Mouse (Mus musculus) stomach, postnatal 0 days (tissue): ENCODE data around the gene Zfp988. TPM values are rescaled to one million over a fixed set of nuclear protein-coding genes. Genes with fewer than 3 reads are reported as not detected.
"Not testable (repeated sequence)": the region's sequence is repeated elsewhere in the genome, so short reads cannot be mapped to it uniquely, and the experiment has no call there.

Experiments
- ATAC-seq: fragments of 200-750 bp; cut with Nextera tagmentation; 2 replicates; pipeline ENCODE4 v1.8.0; 2017; ENCODE audit not compliant: low FRiP score, low TSS enrichment
- DNase-seq: peaks from one replicate; pipeline ENCODE4 v3.0.0-alpha.2; 2016; ENCODE audit warnings: low spot score
- H3K27ac ChIP-seq: fragments of 300-500 bp; sonication (generic); replicated peaks from 2 replicates; pipeline ENCODE4 v1.5.1; 2014; ENCODE audit warnings: mild to moderate bottlenecking, control low read depth
- H3K27me3 ChIP-seq: fragments of 300-500 bp; sonication (generic); 2 replicates; pipeline ENCODE4 v1.6.1; 2014; ENCODE audit warnings: low read length; ENCODE audit not compliant: control insufficient read depth, insufficient read depth
- H3K36me3 ChIP-seq: fragments of 300-500 bp; sonication (generic); 2 replicates; pipeline ENCODE4 v1.6.1; 2014; ENCODE audit warnings: low read length, mixed read lengths; ENCODE audit not compliant: control insufficient read depth, insufficient read depth
- H3K4me1 ChIP-seq: fragments of 300-500 bp; sonication (generic); replicated peaks from 2 replicates; pipeline ENCODE4 v1.6.1; 2014; ENCODE audit warnings: antibody characterized with exemption; ENCODE audit not compliant: control insufficient read depth, insufficient read depth
- H3K4me2 ChIP-seq: fragments of 300-500 bp; sonication (generic); replicated peaks from 2 replicates; pipeline ENCODE4 v1.6.1; 2014; ENCODE audit warnings: low read depth, mild to moderate bottlenecking, control low read depth, moderate library complexity
- H3K4me3 ChIP-seq: fragments of 300-500 bp; sonication (generic); 2 replicates; pipeline ENCODE4 v1.5.1; 2014; ENCODE audit warnings: low read depth, low read length, control low read depth
- H3K9ac ChIP-seq: fragments of 300-500 bp; sonication (generic); 2 replicates; pipeline ENCODE4 v1.6.1; 2014; ENCODE audit warnings: mild to moderate bottlenecking, low read length, control low read depth, mixed read lengths
- H3K9me3 ChIP-seq: fragments of 300-500 bp; sonication (generic); 2 replicates; pipeline ENCODE4 v1.6.1; 2016; ENCODE audit warnings: low read length; ENCODE audit not compliant: control insufficient read depth
- WGBS: fragments of 180-500 bp; shearing (Covaris S2); extraction: QIAGEN DNeasy Blood & Tissue Kit; methylation state at CpG from one replicate; pipeline ENCODE4 v1.1.7; 2014; 5-methylcytosine and 5-hydroxymethylcytosine counted together
- polyA plus RNA-seq: library from polyadenylated mRNA; unstranded; fragments of >200 nt; fragmentation: Nextera tagmentation; extraction: Ambion mirVana; gene quantifications from 2 replicates; pipeline ENCODE4 v1.2.1, GENCODE M21; 2015

The Zfp988 gene
- polyA plus RNA-seq, 1 experiment from 2014 or later, result 0.16 TPM

DNA sequence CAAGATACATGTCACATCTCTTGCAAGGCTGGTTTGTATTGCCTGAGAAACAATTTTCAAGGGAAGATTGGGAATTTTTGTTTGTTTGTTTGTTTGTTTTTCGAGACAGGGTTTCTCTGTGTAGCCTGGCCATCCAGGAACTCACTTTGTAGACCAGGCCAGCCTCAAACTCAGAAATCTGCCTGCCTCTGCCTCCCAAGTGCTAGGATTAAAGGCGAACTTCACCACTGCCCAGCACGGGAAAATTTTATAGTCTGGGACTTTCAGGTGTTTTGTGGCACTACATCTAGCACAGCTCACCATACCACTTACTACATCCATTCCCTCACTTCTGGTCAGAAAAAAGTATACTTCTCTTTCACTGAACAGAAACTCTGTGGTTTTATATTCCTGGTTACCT lies 50.6 kb downstream of the Zfp988 start:
- H3K4me3 ChIP-seq, H3K4me1 ChIP-seq, H3K36me3 ChIP-seq, H3K9ac ChIP-seq, H3K27me3 ChIP-seq, H3K9me3 ChIP-seq, ATAC-seq, H3K4me2 ChIP-seq, DNase-seq, H3K27ac ChIP-seq: not testable (repeated sequence)
- no CpG with 5 or more reads among the region's 3 CpGs for WGBS

DNA sequence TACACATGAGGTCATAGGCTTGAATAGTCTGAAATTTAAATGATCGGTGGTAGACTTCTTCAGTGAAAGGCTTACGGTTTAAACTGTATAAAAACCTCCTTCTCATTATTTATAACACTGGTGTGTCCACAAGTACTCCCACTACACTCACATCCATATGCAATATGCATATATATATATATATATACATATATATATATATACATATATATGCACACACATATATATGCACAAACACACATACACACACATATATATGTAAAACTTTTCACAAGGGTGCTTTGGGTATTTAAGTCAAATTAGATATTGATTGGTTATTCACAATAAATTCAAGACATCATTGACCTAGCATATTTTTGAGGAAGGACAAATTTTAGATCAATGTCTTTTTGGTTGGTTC lies 51.7 kb downstream of the Zfp988 start:
- not testable (repeated sequence) for ATAC-seq, H3K4me1 ChIP-seq
- no CpG with 5 or more reads among the region's 2 CpGs for WGBS

DNA sequence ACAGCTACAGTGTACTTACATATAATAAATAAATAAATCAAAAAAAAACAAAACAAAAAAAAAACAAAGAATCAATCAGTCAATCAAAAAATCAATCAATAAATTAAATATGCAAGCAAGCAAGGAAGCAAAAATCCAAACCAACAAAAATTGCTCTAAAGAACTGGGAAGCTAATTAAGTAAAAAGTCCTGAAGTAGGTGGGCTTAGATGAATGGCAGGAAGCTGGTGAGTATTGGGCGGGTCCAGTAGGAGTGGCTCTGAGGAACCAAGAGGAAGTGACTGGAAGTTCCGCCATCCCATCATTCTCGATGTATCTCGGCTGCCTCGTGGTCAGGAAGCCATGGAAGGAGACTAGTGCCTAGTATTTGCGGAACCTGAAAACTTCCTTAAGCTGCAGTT lies 55.5 kb downstream of the Zfp988 start, which contains the start of gene Zfp978:
Gene Zfp978, plus strand, starts transcription at position 301 of the 400 bp plus-strand sequence.
- H3K36me3 ChIP-seq, DNase-seq, H3K4me2 ChIP-seq, ATAC-seq, H3K4me3 ChIP-seq, H3K9me3 ChIP-seq, H3K4me1 ChIP-seq, H3K27ac ChIP-seq, H3K9ac ChIP-seq, H3K27me3 ChIP-seq: not testable (repeated sequence)
- no CpG with 5 or more reads among the region's 6 CpGs for WGBS

More for the DNA sequence above, 51.7 kb downstream of the Zfp988 start:
- not testable (repeated sequence) for H3K9me3 ChIP-seq, H3K4me2 ChIP-seq, H3K27me3 ChIP-seq, DNase-seq, H3K9ac ChIP-seq, H3K4me3 ChIP-seq, H3K27ac ChIP-seq, H3K36me3 ChIP-seq

DNA sequence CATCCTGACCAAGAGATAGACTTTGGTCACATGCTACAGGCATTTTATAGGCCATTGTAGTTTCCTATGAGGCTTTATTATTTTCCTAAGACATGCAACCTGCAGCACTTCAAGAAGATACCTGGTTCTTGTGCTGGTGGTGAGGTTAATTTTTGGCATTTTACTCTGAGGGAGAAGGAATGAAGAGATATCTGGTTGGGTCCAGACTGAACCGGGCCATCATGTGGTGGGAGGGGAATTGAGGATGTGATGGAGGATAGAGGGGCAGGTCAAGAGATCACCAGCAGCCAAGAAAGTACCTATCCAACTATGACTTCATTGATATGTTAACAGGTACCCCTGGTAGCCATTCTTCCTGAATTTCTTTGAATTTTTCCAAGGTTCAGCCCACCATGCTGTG lies 56.4 kb downstream of the Zfp988 start:
- H3K27ac ChIP-seq, H3K4me1 ChIP-seq, DNase-seq, H3K27me3 ChIP-seq, H3K9ac ChIP-seq, H3K4me2 ChIP-seq, H3K4me3 ChIP-seq, H3K9me3 ChIP-seq, ATAC-seq, H3K36me3 ChIP-seq: not testable (repeated sequence)
- WGBS, result no CpG with 5 or more reads among the region's 1 CpGs

DNA sequence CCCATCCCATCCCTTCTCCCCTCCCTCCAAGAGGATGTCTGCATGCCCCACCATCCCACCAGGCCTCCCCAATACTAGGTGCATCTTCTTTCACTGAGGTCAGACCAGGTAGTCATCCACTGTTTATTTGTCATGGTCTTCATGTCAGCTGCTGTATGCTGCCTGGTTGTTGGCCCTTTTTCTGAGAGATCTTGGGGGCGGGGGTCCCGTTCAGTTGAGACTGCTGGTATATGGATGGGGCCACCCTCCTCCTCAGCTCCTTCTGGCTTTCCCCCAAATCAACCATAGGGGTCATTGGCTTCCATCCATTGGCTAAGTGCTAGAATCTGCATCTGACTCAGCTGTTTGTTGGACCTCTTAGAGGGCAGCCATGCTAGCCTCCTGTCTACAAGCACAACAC lies 64.1 kb downstream of the Zfp988 start:
- not testable (repeated sequence) for H3K36me3 ChIP-seq, H3K9ac ChIP-seq, DNase-seq, H3K9me3 ChIP-seq, H3K4me2 ChIP-seq, H3K4me1 ChIP-seq, H3K27ac ChIP-seq, H3K27me3 ChIP-seq, H3K4me3 ChIP-seq
- ATAC-seq, result peak; percentile 69
- WGBS, result no CpG with 5 or more reads among the region's 2 CpGs

DNA sequence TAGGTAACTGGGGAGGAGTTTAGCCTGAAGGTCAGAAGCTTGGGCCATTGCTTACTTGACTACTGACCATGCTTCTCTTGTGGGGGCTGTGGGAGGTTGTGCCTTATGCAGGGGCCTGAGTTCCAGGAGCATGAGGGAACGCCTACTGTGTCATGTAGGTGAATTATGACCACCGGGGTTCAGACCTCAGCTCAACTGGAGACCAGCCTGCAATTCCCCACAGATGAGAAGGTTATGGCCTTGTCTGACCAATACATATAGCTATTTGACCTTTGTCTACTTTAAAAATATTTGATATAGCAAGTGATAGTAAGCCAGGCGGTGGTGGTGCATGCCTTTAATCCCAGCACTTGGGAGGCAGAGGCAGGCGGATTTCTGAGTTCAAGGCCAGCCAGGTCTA lies 77.7 kb downstream of the Zfp988 start:
- DNase-seq, ATAC-seq, H3K27me3 ChIP-seq, H3K36me3 ChIP-seq, H3K9ac ChIP-seq, H3K4me1 ChIP-seq, H3K9me3 ChIP-seq, H3K27ac ChIP-seq, H3K4me2 ChIP-seq, H3K4me3 ChIP-seq: not testable (repeated sequence)
- WGBS, result 84% methylated on average over 2 of the region's 4 CpGs

Other genes starting within 250 kb of the Zfp988 start
- gene Zfp991, start 173.6 kb upstream of the Zfp988 start, polyA plus RNA-seq, result 3.9 and 4.3 TPM in 2 replicates
- gene Zfp978, start 55.6 kb downstream of the Zfp988 start, polyA plus RNA-seq, result not detected in 2 replicates
- 1.2 and 1.6 TPM in 2 replicates for gene Zfp982, start 186.7 kb downstream of the Zfp988 start, polyA plus RNA-seq
- 0.08 and 0.13 TPM in 2 replicates for gene Gm16503, start 234.5 kb downstream of the Zfp988 start, polyA plus RNA-seq
- 0.06 and 0.12 TPM in 2 replicates for gene Zfp985, start 247.6 kb downstream of the Zfp988 start, polyA plus RNA-seq